Mouse (Mus musculus) E14TG2a.4 (cell line): ENCODE data around the gene Gm3448.
"Not testable (repeated sequence)": the region's sequence is repeated elsewhere in the genome, so short reads cannot be mapped to it uniquely, and the experiment has no call there.

Experiments used
- CTCF ChIP-seq: conservative IDR thresholded peaks from 2 replicates; pipeline ENCODE4 v1.5.1; 2014; ENCODE audit warnings: low read length
- NANOG ChIP-seq: IDR thresholded peaks from 2 replicates; pipeline ENCODE4 v1.6.1; 2014; ENCODE audit warnings: borderline replicate concordance, low read length, mixed read lengths
- POU5F1 ChIP-seq: IDR thresholded peaks from 2 replicates; pipeline ENCODE4 v1.6.1; 2014; ENCODE audit warnings: low read length, borderline replicate concordance

DNA sequence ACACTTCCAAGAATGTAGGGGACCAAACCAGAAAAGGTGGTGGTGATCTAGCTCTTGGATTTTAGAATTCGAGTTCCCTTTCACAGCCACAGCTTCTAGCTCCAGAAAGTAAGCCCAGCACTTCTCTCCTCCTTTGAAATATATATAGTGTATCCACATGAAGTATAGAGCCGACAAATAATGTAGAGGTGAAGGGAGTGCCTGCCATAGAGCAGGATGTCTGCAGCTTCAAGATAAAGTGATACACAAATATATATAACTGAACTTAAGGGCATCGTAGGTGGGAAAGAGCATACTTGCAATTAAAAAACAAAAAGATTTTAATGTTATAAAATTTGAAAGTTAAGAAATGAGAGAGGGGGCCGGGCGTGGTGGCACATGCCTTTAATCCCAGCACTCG is 15.8 kb downstream of the Gm3448 start:
- not testable (repeated sequence) for TF ChIP-seq CTCF, POU5F1, NANOG
